Mouse (Mus musculus): ENCODE data around the gene Sfxn2.

GRCm38 (mm10) chr19:46643236-46643635 lies 70.1 kb downstream of the Sfxn2 start:
- TF ChIP-seq CTCF (IDR thresholded peaks at IDR 0.05; ENCODE audit: low read depth), result no peak
- TF ChIP-seq EP300 (IDR thresholded peaks at IDR 0.05; ENCODE audit: low read depth), result no peak

All from heart, postnatal 0 days (tissue).